Mouse (Mus musculus) neural tube, embryonic 14.5 days (tissue): ENCODE data around the gene Snx7. TPM values are rescaled to one million over a fixed set of nuclear protein-coding genes. Genes with fewer than 3 reads are reported as not detected.

ENCODE experiments used
- ATAC-seq: fragments of 200-750 bp; cut with Nextera tagmentation; 2 replicates; pipeline ENCODE4 v1.8.0; 2017; ENCODE audit warnings: low read depth, mild to moderate bottlenecking, moderate TSS enrichment, moderate library complexity
- H3K27ac ChIP-seq: fragments of 300-500 bp; sonication (generic); 2 replicates; pipeline ENCODE4 v1.5.1; 2014; ENCODE audit warnings: low read depth, mild to moderate bottlenecking, control low read depth, low read length, moderate library complexity, mixed read lengths
- H3K27me3 ChIP-seq: fragments of 300-500 bp; sonication (generic); 2 replicates; pipeline ENCODE4 v1.6.1; 2014; ENCODE audit warnings: low read length; ENCODE audit not compliant: control insufficient read depth, insufficient read depth
- H3K36me3 ChIP-seq: fragments of 300-500 bp; sonication (generic); 2 replicates; pipeline ENCODE4 v1.6.1; 2014; ENCODE audit warnings: low read length, mixed read lengths; ENCODE audit not compliant: control insufficient read depth, insufficient read depth
- H3K4me1 ChIP-seq: fragments of 300-500 bp; sonication (generic); 2 replicates; pipeline ENCODE4 v1.6.1; 2014; ENCODE audit warnings: low read length; ENCODE audit not compliant: control insufficient read depth, insufficient read depth
- H3K4me2 ChIP-seq: fragments of 300-500 bp; sonication (generic); 2 replicates; pipeline ENCODE4 v1.6.1; 2014; ENCODE audit warnings: mild to moderate bottlenecking, low read depth, low read length, control low read depth
- H3K4me3 ChIP-seq: fragments of 300-500 bp; sonication (generic); 2 replicates; pipeline ENCODE4 v1.5.1; 2014; ENCODE audit warnings: low read depth, low read length, control low read depth, mixed read lengths
- H3K9ac ChIP-seq: fragments of 300-500 bp; sonication (generic); replicated peaks from 2 replicates; pipeline ENCODE4 v1.6.1; 2014; ENCODE audit warnings: low read depth, mild to moderate bottlenecking, control low read depth, low read length, mixed read lengths
- H3K9me3 ChIP-seq: fragments of 300-500 bp; sonication (generic); 2 replicates; pipeline ENCODE4 v1.6.1; 2016; ENCODE audit warnings: low read length; ENCODE audit not compliant: control insufficient read depth
- WGBS: fragments of 180-500 bp; shearing (Covaris S2); extraction: QIAGEN DNeasy Blood & Tissue Kit; methylation state at CpG from one replicate; pipeline ENCODE4 v1.1.7; 2014; 5-methylcytosine and 5-hydroxymethylcytosine counted together
- polyA plus RNA-seq: library from polyadenylated mRNA; unstranded; fragments of >200 nt; fragmentation: Nextera tagmentation; extraction: Ambion mirVana; gene quantifications from 2 replicates; pipeline ENCODE4 v1.2.1, GENCODE M21; 2014

Snx7 gene
- polyA plus RNA-seq, 1 experiment from 2014 or later, result 6.7 TPM

- Histone ChIP-seq H3K9ac (no peak overlapping the region), H3K4me1 (no peaks in the 10 kb centered on the region), H3K9me3 (no peaks in the 10 kb centered on the region), H3K36me3 (no peaks in the 10 kb centered on the region), H3K4me3 (no peak overlapping the region), H3K4me2 (no peak overlapping the region), H3K27ac (no peak overlapping the region), H3K27me3 (no peaks in the 10 kb centered on the region)
- no peak for ATAC-seq
- WGBS, result 93% methylated on average over 2 of the region's 2 CpGs
Observed at GRCm38 (mm10) chr3:117791273-117791672, 77.5 kb downstream of the Snx7 start.

- peak; percentile 94 for ATAC-seq
- Histone ChIP-seq H3K4me2 (no peak overlapping the region), H3K4me1 (no peaks in the 10 kb centered on the region), H3K4me3 (no peak overlapping the region), H3K9me3 (no peaks in the 10 kb centered on the region), H3K27me3 (no peaks in the 10 kb centered on the region), H3K36me3 (no peaks in the 10 kb centered on the region), H3K9ac (no peak overlapping the region), H3K27ac (no peak overlapping the region)
- 67% methylated on average over 14 of the region's 14 CpGs for WGBS
Observed at GRCm38 (mm10) chr3:117788800-117789693, 79.7 kb downstream of the Snx7 start.

GRCm38 (mm10) chr3:117787247-117787646, 81.5 kb downstream of the Snx7 start:
- 72% methylated on average over 6 of the region's 6 CpGs for WGBS
- H3K4me1 ChIP-seq, result no peaks in the 10 kb centered on the region
- H3K9me3 ChIP-seq, result no peaks in the 10 kb centered on the region
- ATAC-seq, result no peak
- H3K27me3 ChIP-seq, result no peaks in the 10 kb centered on the region
- no peak overlapping the region for H3K4me2 ChIP-seq
- no peak overlapping the region for H3K9ac ChIP-seq
- H3K27ac ChIP-seq, result no peak overlapping the region
- no peaks in the 10 kb centered on the region for H3K36me3 ChIP-seq
- H3K4me3 ChIP-seq, result no peak overlapping the region

- Histone ChIP-seq H3K4me3 (no peak overlapping the region), H3K36me3 (no peaks in the 10 kb centered on the region), H3K9me3 (no peaks in the 10 kb centered on the region), H3K4me1 (no peaks in the 10 kb centered on the region), H3K9ac (no peak overlapping the region), H3K27ac (no peak overlapping the region; the same call in 1 of the 2 replicates), H3K4me2 (no peak overlapping the region), H3K27me3 (no peaks in the 10 kb centered on the region)
- 63% methylated on average over 5 of the region's 5 CpGs for WGBS
- ATAC-seq, result no peak
Observed at GRCm38 (mm10) chr3:117752151-117752757, 116.5 kb downstream of the Snx7 start.

- 53% methylated on average over 2 of the region's 2 CpGs for WGBS
Observed at GRCm38 (mm10) chr3:117751665-117752064, 117.1 kb downstream of the Snx7 start.

GRCm38 (mm10) chr3:117749256-117749655, 119.5 kb downstream of the Snx7 start:
- Histone ChIP-seq H3K27ac (no peak overlapping the region), H3K4me3 (no peak overlapping the region), H3K27me3 (no peaks in the 10 kb centered on the region), H3K4me1 (no peaks in the 10 kb centered on the region), H3K9me3 (no peaks in the 10 kb centered on the region), H3K9ac (no peak overlapping the region), H3K36me3 (no peaks in the 10 kb centered on the region), H3K4me2 (no peak overlapping the region)
- WGBS, result 89% methylated on average over 3 of the region's 3 CpGs
- ATAC-seq, result no peak

More at GRCm38 (mm10) chr3:117751665-117752064, 117.1 kb downstream of the Snx7 start:
- no peaks in the 10 kb centered on the region for H3K4me1 ChIP-seq
- no peak overlapping the region for H3K4me2 ChIP-seq
- H3K4me3 ChIP-seq, result no peak overlapping the region
- ATAC-seq, result no peak
- H3K27ac ChIP-seq, result no peak overlapping the region; the same call in 1 of the 2 replicates
- no peak overlapping the region for H3K9ac ChIP-seq
- H3K9me3 ChIP-seq, result no peaks in the 10 kb centered on the region
- H3K36me3 ChIP-seq, result no peaks in the 10 kb centered on the region
- H3K27me3 ChIP-seq, result no peaks in the 10 kb centered on the region

- WGBS, result 72% methylated on average over 5 of the region's 5 CpGs
- Histone ChIP-seq H3K4me2 (no peak overlapping the region), H3K36me3 (no peaks in the 10 kb centered on the region), H3K4me1 (no peaks in the 10 kb centered on the region), H3K27ac (no peak overlapping the region), H3K9me3 (no peaks in the 10 kb centered on the region), H3K27me3 (no peaks in the 10 kb centered on the region), H3K9ac (no peak overlapping the region), H3K4me3 (no peak overlapping the region)
- no peak for ATAC-seq
Observed at GRCm38 (mm10) chr3:117739760-117740159, 129.0 kb downstream of the Snx7 start.

GRCm38 (mm10) chr3:117732661-117733060, 136.1 kb downstream of the Snx7 start:
- Histone ChIP-seq H3K4me2 (no peak overlapping the region), H3K27me3 (no peaks in the 10 kb centered on the region), H3K9me3 (no peaks in the 10 kb centered on the region), H3K4me3 (no peak overlapping the region), H3K4me1 (no peaks in the 10 kb centered on the region), H3K27ac (no peak overlapping the region), H3K9ac (no peak overlapping the region), H3K36me3 (no peaks in the 10 kb centered on the region)
- WGBS, result 55% methylated on average over 4 of the region's 4 CpGs
- ATAC-seq, result no peak
